Mouse (Mus musculus) C2C12 (cell line): ENCODE measurements around the gene Lpar4.

ENCODE experiments used
- CTCF ChIP-seq: IDR thresholded peaks from one replicate; pipeline ENCODE4 v1.5.1; 2011; ENCODE audit not compliant: control insufficient read depth, insufficient read depth, insufficient read length
- FOSL1 ChIP-seq: IDR thresholded peaks from one replicate; pipeline ENCODE4 v1.8.0; 2011; ENCODE audit warnings: mild to moderate bottlenecking, low read length; ENCODE audit not compliant: poor library complexity, insufficient read depth, severe bottlenecking
- MAX ChIP-seq: IDR thresholded peaks from one replicate; pipeline ENCODE4 v1.6.1; 2011; ENCODE audit warnings: mild to moderate bottlenecking, control low read depth
- MYOD1 ChIP-seq: IDR thresholded peaks from one replicate; pipeline ENCODE4 v1.6.1; 2011; ENCODE audit warnings: low read depth; ENCODE audit not compliant: control insufficient read depth, insufficient read length
- USF1 ChIP-seq: IDR thresholded peaks from one replicate; pipeline ENCODE4 v1.6.1; 2011; ENCODE audit warnings: low read depth, mild to moderate bottlenecking, control low read depth, moderate library complexity

GRCm38 (mm10) chrX:106924572-106924971, 4.1 kb downstream of the Lpar4 start:
- TF ChIP-seq CTCF (no peak), FOSL1 (no peak), MAX (no peak), USF1 (no peak), MYOD1 (no peak)
